Mouse (Mus musculus): ENCODE data around the gene 9030025P20Rik.
A peak's percentile ranks its signal among the peaks of the same experiment; 100 is the strongest.
"Not testable (repeated sequence)": the region's sequence is repeated elsewhere in the genome, so short reads cannot be mapped to it uniquely, and the experiment has no call there.

The 9030025P20Rik gene

GRCm38 (mm10) chr17:14978362-14979038, at the start of gene 9030025P20Rik, which contains the start of gene Gm3417:
Gene 9030025P20Rik (plus strand): TSS chr17:14978468.
Gene Gm3417 (minus strand): TSS chr17:14978790.
- not testable (repeated sequence) for DNase-seq (ENCODE audit: low read depth, low spot score)

GRCm38 (mm10) chr17:14928631-14929030, 49.6 kb upstream of the 9030025P20Rik start:
- DNase-seq (ENCODE audit: low read depth, low spot score): no peak

GRCm38 (mm10) chr17:14930697-14931096, 47.6 kb upstream of the 9030025P20Rik start:
- DNase-seq (ENCODE audit: low read depth, low spot score): no peak

GRCm38 (mm10) chr17:14931469-14931868, 46.8 kb upstream of the 9030025P20Rik start:
- no peak for DNase-seq (ENCODE audit: low read depth, low spot score)

- not testable (repeated sequence) for DNase-seq (ENCODE audit: low read depth, low spot score)
These were observed 43.0 kb upstream of the 9030025P20Rik start for GRCm38 (mm10) chr17:14935280-14935679.

- DNase-seq (ENCODE audit: low read depth, low spot score): no peak
These were observed 42.2 kb upstream of the 9030025P20Rik start for GRCm38 (mm10) chr17:14935841-14936605.

- not testable (repeated sequence) for DNase-seq (ENCODE audit: low read depth, low spot score)
These were observed 36.1 kb upstream of the 9030025P20Rik start for GRCm38 (mm10) chr17:14942181-14942580.

GRCm38 (mm10) chr17:14943009-14943728, 35.1 kb upstream of the 9030025P20Rik start, which contains the start of the genes Wdr27 and 1600012H06Rik:
Gene Wdr27 (minus strand): TSS chr17:14943158.
Gene 1600012H06Rik (plus strand): TSS chr17:14943184.
- peak; percentile 98 for DNase-seq (ENCODE audit: low read depth, low spot score)

GRCm38 (mm10) chr17:14943729-14944059, 34.6 kb upstream of the 9030025P20Rik start:
- DNase-seq (ENCODE audit: low read depth, low spot score): peak; percentile 23

GRCm38 (mm10) chr17:14944551-14944950, 33.7 kb upstream of the 9030025P20Rik start:
- no peak for DNase-seq (ENCODE audit: low read depth, low spot score)

GRCm38 (mm10) chr17:14949161-14949827, 29.0 kb upstream of the 9030025P20Rik start:
- DNase-seq (ENCODE audit: low read depth, low spot score): no peak

- no peak for DNase-seq (ENCODE audit: low read depth, low spot score)
These were observed 24.8 kb upstream of the 9030025P20Rik start for GRCm38 (mm10) chr17:14953452-14953851.

- DNase-seq (ENCODE audit: low read depth, low spot score): peak; percentile 24
These were observed 19.5 kb upstream of the 9030025P20Rik start for GRCm38 (mm10) chr17:14958686-14959327.

GRCm38 (mm10) chr17:14959979-14960378, 18.3 kb upstream of the 9030025P20Rik start:
- no peak for DNase-seq (ENCODE audit: low read depth, low spot score)

- DNase-seq (ENCODE audit: low read depth, low spot score): peak; percentile 35
These were observed 17.7 kb upstream of the 9030025P20Rik start for GRCm38 (mm10) chr17:14960520-14960919.

- DNase-seq (ENCODE audit: low read depth, low spot score): peak; percentile 66
These were observed 17.2 kb upstream of the 9030025P20Rik start, which contains the start of gene Phf10 for GRCm38 (mm10) chr17:14960951-14961556. Gene Phf10 (minus strand): TSS chr17:14961273.

GRCm38 (mm10) chr17:14961557-14962154, 16.6 kb upstream of the 9030025P20Rik start:
- DNase-seq (ENCODE audit: low read depth, low spot score): not testable (repeated sequence)

GRCm38 (mm10) chr17:14968373-14968913, 9.8 kb upstream of the 9030025P20Rik start:
- DNase-seq (ENCODE audit: low read depth, low spot score): not testable (repeated sequence)

- not testable (repeated sequence) for DNase-seq (ENCODE audit: low read depth, low spot score)
These were observed 428 bp upstream of the 9030025P20Rik start for GRCm38 (mm10) chr17:14977718-14978361.
